Mouse (Mus musculus): ENCODE measurements around the gene Cage1.

Cage1 gene

DNA sequence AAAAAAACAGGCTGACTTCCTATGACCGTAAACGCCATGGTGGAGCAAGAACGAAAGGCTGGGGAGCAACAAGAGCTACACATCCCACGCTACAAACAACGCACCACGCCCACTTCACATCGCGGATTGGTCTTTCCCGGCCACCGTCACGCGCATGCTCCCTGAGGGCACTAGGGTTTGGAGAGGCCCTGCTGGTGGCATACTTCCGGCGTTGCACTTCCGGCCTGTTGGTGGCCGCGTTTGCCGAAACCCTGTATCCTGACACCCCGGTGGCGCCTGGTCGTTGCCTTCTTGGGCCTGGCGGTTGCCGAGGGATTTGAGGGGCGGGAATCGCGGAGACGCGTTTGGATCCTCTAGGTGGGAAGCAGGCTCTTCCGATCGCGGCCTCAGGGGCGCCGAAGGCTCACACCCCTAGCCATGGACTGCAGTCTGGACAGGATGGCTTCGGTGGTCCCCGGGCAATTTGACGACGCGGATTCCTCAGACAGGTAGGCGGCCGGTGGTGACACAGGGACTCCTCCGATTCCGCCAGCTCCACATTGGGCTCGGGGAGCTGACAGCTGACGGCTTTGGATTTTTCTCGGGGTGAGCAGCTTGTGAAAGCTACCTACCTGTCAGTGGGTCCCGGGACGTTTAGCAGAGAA is at the start of gene Cage1:
Cage1 (minus strand) TSS at position 26 of the 644 bp plus-strand sequence.
- peak; percentile 99 for DNase-seq (ENCODE audit: low read depth, low spot score)

DNA sequence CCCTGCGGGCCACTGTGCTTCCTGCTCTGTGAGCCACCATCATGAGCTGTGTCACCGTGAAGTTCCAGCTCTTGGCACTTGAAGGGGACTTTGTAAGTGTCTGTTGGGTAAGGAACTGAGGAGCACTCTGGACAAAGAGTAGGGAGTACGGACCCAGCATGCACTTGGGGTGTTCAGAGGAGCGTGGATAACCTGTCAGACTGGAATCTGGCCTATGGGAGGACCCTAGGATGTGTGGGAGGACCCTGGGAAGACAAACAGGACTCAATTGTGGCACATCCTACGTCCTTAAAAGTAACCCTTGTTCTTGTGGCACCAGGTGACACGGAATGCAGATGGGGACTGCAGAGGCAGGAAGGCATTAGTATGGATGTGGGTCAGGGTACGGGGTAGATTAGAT is 44.3 kb upstream of the Cage1 start:
- DNase-seq (ENCODE audit: low read depth, low spot score) = no peak

DNA sequence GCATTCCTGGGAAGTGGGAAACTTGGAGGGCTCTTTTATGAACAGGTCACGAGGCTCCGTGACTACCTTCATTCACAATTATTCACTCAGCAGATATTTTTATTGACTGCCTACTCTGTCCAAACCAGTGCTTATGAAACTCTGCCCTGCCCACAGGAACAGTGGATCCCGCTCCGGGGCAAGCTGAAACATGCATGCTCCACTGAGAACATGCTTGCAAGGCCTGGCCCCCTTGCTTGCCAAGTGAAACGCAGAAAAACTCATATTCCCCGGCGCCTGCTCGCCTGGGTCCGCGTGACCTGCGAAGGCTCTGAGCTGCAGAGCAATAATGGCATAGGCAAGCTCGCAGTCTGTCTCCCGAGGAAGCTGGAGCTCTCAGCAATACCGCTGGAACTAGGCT is 43.9 kb upstream of the Cage1 start:
- DNase-seq (ENCODE audit: low read depth, low spot score) = no peak

DNA sequence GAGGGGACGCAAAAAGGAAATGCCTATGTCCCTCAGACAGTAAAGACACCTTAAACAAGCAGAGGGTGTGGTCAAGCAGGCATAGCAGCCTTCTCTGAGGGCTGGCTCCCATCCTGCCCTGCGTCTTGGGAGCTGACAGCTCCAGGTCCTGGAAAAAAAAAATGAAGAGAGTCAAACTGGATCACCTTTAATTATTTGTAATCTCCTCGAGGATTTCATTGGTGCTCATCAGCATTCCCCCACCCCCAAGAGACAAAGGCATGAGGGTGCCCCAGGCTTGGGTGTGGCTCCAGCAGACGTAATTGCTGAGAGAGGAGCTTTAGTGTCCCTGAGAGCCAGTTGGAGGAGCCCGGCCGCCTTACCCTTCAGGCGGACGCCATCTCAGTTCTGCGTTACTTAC is 43.1 kb upstream of the Cage1 start:
- DNase-seq (ENCODE audit: low read depth, low spot score) = no peak

DNA sequence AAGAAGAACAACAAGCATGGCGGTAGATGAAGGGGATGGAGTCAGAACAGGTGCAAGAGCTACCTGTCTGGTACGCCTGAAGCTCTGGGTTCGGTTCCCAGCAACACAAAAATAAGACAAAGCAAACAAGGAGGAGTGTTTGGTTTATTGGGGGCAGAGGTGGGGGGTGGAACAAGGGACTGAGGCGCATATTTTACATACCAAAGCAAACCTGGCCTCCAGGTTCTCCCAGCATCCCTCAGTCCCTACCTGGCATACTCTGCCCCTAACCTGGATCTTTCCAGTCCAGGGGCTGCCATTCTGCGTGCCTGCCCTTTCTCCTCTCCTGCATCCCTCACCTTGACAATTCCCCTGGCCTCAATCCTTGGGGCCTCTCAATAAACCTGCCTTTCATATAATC is 42.5 kb upstream of the Cage1 start:
- DNase-seq (ENCODE audit: low read depth, low spot score) = no peak

DNA sequence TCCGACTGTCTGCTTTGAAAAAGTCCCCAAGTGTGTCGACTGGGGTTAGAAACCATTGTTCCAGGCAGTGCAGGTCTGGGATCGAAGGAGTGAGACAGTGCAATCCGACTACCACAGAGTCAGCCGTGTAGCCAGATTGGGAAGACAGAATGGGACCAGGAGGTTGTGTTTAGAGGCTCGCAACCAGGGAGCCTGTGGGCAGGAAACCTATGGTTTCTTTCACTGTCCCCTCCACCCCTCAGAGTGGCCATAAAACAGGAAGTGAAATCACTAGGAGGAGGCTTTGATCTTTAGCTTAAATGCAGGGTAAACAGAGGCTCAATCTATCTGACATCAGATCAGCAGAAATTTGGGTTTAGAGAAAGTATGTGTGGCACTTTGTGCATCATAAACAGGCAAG is 42.0 kb upstream of the Cage1 start:
- DNase-seq (ENCODE audit: low read depth, low spot score) = no peak

DNA sequence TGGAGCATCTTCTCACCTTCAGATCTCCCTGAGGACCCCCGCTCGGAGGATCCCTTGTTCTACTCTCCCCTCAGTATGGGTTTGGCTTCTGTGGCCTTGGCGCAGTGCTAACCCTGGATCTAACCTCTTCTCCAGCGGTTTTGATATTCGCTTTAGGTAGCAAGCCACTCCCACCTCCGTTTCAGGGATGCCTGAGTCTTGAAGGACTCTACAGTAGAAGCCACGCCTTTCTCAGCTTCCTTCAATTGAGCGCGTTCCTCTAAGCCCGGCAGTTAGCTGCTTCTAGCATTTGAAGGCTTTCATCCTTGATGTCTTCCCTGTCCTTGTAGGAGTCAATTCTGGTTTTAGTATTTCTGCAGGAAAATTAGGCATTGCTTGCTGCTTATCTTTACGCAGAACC is 40.2 kb upstream of the Cage1 start:
- no peak for DNase-seq (ENCODE audit: low read depth, low spot score)

DNA sequence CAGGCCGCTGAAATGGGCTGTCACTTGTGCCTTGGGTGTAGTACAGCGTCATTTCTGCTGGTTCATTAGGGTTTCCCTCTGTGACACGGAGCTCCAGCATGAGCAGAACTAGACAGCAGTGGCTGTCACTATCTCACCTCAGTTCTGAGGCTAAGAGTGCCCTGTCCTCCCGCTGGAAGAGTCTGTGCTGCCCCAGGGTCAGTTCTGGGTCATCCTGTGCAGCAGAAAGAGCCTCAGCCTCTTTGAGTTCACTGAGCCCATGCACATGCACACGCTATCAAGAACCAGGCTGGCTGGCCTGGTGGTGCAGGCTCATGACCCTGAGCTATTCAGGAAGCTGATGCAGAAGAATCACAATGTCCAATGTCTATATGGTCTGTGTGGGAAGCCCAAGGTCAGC is 37.5 kb upstream of the Cage1 start:
- DNase-seq (ENCODE audit: low read depth, low spot score) = no peak

DNA sequence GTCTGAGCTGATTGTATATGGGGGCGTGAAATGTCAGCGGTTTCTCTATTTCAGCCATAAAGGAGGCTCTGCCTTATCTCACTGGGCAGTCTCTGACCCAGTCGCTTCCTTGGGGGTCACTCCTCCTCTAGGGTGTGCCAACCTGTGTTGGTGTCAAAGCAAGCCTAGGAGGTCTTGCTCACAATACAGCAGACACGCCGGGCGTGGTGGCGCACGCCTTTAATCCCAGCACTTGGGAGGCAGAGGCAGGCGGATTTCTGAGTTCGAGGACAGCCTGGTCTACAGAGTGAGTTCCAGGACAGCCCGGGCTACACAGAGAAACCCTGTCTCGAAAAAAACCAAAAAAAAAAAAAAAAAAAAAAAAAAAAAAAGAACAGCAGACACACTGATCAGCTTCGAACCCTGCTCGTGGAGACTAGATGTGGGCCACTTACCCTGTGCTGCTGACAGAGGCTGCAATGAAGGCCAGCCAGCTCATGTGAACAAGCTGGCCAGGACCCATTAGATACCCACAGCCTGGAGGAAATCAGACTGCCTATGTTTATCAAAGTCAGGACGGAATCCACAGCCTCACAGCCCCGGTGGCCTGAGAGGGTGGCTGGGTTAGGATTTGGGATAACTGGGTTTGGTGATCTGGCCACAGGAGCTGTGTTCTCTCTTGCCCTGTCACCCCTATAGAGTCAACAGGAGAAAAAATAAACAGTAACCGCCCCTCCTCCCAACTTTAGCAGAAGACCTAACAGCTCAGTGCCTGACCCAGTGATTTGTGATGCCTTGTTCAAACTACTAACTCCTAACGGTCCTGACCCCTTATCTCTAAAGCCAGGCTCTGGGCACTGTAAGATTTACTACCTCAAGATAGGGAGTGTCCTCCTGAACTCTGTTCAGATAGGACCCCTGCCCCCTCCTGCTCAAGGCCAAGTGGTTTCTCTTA is 36.8 kb upstream of the Cage1 start:
- DNase-seq (ENCODE audit: low read depth, low spot score) = no peak

DNA sequence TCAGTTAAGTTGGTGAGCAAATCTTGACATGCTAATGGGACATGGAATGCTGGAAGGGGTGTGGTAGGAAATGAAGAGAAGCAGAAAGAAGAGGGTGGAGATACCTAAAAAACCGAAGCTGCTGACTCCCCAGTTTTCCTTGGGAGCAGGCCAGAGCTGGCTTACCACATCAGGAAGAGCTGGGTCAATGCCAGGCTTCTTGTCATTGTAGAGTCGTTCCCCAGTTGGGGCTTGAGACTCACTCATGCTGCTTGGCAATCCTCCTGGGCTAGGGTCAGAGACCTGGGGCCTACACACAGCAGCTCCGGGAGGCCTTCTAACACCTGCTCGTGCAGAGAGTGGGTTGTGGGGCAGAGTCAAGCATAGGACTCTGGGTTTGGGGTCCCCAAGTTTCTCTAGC is 34.1 kb upstream of the Cage1 start:
- DNase-seq (ENCODE audit: low read depth, low spot score) = peak; percentile 10

DNA sequence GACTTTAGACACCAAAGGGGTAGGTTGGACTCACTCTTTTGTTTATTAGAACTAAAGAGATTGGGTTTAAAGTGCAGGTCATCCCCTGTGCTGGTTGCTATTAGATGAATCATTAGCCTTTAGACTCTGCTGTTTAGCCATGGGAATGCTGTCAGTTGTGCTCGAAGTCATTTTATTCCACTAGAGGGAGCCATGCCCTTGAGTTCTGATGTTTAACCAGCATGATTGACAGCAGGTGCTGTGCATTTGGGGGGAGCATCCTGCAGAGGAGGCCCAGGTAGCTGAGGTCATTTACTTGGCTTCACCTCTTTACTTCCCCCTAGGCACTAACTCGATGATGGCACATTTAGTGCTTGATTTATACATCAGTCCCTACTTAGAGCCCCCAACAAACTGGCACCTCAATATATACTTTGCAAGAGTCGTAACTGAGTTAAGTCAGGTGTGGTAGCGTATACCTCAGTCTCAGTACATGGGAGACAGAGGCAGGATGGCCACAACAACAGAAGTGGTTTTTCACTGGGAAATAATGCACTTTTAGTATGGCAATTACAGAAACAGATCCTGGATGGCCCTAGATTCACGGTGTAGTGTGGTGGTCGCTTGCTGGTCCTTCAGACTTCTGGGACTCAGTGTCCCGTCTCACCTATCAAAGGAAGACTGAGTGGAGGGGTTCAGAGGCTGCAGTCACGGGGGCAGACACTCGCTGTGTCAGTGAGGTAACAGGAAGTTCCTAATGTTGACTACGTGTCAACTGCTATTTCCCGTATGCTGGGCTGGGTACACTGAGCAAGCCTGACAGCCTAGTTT is 28.2 kb upstream of the Cage1 start:
- peak; percentile 70 for DNase-seq (ENCODE audit: low read depth, low spot score)

DNA sequence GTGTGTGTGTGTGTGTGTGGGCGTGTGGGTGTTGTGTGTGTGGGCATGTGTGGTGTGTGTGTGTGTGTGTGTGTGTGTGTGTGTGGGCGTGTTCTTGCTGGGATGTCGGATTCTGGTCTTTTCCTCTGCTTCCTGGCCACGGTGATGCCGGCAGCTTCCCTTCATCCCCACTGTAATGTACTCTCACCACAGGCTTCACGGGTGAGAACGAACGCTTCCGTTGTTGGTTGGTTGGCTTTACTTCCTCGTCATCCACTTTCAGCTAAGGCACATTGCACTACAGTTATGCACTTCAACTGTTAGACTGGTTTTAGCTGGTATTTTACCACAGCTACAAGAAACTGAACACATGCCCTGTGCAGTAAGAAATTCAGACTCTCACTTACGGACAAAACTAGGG is 25.8 kb upstream of the Cage1 start:
- DNase-seq (ENCODE audit: low read depth, low spot score) = no peak

DNA sequence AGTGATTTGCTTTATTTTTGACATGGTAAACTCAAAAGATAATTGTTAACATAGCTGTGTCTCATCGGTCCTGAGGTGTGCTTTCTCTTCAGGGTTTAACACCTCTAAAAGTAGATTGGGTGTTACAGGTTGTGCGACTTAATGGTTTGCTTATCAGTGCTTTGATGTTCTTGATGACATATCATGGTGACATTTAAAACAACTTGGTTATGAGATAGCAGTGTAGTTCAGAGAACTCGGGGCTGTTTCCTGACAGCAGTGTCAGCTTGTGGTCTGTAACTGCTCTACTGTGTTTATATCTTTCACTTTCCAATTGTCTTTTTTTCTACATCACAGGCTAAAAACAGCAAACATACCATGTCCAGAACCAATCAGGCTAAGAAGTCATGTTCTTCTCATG is 13.0 kb upstream of the Cage1 start:
- DNase-seq (ENCODE audit: low read depth, low spot score) = no peak

DNA sequence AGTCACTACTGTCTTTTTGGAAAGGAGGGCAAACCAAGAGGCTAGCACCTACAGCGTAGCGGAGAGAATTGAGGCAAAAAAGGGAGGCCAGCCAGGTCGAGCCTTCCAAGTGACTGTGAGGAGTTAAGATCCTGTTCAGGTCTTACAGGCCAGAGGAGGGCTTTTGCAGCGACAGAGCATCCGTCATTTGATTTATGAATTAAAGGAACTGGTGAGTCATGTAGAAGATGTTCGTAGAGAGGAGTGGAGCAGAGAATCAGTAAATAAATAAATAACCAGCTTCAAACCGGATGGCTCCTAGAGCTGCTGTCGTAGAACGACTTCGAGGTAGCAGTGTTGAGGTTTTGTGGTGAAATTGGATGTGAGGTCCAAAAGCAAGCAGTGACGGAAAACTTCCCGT is 942 bp upstream of the Cage1 start:
- DNase-seq (ENCODE audit: low read depth, low spot score) = peak; percentile 2

DNA sequence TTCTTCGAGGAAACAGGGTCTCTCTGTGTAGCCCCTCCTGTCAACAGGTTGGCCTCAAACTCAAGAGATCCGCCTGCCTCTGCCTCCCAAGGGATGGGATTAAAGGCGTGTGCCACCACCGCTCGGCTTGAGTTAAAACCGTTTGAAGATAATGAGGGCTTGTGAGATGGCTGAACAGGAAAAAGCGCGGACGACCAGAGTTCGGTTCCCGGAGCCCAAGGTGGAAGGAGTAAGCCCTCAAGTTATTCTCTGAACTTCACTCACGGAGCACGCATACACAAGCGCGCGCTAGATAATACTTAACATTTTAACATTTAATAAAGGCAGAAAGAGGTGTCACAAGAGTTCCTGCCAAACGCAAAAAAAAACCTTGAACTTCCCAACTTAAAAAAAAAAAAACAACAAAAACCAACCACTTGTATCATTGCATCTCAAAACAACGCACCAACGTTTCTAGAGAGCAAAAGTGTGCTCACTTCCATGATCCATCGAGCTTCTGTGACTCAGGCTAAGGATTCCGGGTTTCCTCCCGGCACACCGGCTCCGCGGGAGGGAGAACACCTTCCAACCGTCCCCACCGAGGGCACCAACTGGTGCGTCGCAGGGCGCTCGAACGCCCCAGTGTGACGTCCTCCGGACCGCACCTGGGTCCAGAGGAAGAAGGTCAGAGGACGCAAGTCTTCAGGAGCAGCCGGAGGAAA is 376 bp downstream of the Cage1 start, which contains the start of gene Riok1:
Riok1 (plus strand) TSS at position 653 of the 701 bp plus-strand sequence.
- peak; percentile 3 for DNase-seq (ENCODE audit: low read depth, low spot score)

DNA sequence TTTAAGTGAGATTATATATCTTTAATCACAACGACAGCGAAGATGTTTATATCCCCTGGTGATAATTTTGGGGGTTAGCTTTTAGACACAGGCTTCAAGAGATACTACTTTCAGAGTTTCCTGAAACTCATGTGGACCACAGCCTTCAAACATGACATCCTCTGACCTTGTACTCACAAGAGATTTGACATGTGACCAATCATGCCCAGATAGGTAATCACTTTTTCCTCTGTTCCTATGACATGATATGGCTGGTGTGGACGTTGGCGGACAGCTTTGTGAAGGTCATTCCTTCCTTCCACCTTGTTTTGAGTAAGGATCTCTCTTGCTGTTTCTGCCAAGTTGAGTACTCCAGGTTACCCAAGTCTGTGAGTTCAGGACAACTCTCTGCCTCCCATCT is 8.5 kb downstream of the Cage1 start:
- DNase-seq (ENCODE audit: low read depth, low spot score) = no peak

DNA sequence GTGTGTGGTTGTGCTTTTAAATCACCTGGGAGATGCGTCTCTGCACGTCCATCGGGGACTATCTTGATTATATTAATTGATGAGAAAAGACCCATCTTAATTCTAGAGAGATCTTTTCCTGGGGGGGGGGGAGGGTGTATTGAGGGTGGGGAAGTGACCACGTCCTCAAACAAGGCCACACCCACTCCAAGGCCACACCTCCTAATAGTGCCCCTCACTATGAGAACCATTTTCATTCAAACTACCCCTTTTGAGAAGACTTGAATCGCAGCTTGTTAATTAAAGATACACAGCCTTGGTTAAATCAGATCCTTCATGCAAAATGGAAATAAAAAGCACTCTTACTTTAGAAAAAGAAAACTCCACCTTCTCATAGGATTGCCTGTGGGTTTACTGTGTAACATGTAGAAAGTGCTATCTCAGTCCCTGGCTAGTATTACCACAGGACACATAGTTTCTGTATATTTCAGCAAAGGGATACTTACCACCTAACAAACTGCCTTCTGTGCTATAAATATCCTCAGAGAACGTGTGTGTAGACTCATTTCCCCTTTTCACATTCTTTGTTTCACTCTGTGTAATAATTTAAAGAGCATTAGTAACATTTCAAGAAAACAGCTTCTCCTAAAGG is 9.1 kb downstream of the Cage1 start:
- no peak for DNase-seq (ENCODE audit: low read depth, low spot score)

DNA sequence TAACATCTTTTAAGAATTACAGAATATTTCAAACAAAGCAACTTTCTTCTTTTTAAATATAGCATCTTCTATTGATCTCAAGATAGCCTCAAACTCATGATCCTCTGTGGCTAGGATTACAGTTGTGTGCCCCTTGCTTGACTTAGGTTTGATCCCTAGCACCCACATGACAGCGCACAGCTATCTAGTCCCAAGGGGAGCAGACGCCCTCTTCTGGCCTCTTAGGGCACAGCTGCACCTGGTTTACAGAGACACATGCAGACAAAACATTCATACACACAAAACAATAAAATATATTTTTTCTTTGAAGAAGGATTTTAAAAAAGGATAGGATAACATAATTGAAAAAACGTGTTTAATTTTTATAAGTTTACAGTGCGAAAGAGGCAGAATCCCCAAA is 11.0 kb downstream of the Cage1 start:
- DNase-seq (ENCODE audit: low read depth, low spot score) = peak; percentile 5

DNA sequence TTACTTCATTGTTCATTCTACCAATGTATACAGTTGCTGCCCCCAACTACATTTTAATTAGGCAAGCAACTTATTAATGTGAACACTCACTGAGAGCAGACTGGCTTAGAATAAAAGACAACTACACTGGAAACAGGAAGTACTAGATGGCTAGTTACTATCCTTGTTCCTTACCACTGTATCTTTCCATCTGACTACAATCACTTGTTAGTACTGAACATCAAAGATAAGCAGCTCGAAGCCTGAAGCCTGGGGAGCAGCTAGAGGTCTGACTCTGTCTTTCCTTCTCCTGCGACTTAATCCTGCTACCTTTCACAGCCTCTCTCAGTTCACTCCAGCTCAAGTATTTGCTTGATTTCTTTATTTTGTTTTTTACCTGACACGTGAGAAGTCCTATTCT is 18.1 kb downstream of the Cage1 start:
- DNase-seq (ENCODE audit: low read depth, low spot score) = no peak

DNA sequence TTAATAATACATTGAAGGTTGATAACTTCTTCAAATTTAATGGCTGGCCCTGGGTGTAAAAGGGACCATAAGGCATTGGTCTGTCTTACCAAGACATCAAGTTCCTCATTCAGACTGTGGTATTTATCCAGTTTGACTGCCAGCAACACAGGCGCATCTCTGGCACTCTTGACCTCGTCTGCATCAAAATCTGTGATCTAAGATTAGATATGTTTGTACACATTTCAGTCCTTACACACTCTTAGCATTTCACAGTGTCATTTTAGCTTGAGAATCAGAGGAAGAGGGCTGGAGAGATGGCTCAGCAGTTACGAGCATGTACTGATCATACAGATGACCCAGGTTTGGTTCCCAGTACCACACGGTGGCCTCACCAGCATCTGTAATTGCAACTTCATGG is 21.3 kb downstream of the Cage1 start:
- DNase-seq (ENCODE audit: low read depth, low spot score) = no peak

DNA sequence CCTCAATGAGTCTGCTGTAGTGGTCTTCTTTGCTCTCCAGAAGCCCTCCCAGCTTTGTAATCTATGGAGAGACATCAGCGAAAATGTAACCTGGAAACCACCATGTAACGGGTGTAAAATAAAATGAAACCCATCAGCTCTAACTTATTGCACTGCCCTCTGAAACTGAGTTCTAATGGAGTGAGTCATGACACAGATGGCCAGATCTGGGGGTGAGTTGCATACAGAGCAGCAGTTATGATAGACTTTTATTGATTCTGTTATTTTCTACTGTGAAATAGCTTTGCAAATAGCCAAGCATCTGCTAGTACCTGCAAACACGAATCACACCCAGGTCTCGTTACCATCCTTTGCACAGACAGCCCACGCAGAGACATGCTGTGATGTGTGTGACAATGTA is 24.4 kb downstream of the Cage1 start:
- peak; percentile 14 for DNase-seq (ENCODE audit: low read depth, low spot score)
